Mouse (Mus musculus): ENCODE measurements at regions not wholly inside any gene's neighbourhood (a gene's known extent, or its start where the extent isn't known, plus 50 kb on each side); places are given as distances from the start of the nearest gene placed in this dataset.

GRCm38 (mm10) chr13:90521758-90522245 is 383.4 kb downstream of the Atp6ap1l start:
- WGBS, result 81% methylated on average over 4 of the region's 4 CpGs
- no peak for ATAC-seq (replicated peaks)
- H3K4me1 ChIP-seq, result no peaks in the 10 kb centered on the region
- no peaks in the 10 kb centered on the region for H3K36me3 ChIP-seq
- H3K9me3 ChIP-seq, result no peaks in the 10 kb centered on the region
- no peaks in the 10 kb centered on the region for H3K27me3 ChIP-seq
- no peak overlapping the region for H3K4me2 ChIP-seq (replicated peaks)
- no peak overlapping the region for H3K9ac ChIP-seq (replicated peaks)
- H3K4me3 ChIP-seq, result no peak overlapping the region
- H3K27ac ChIP-seq (replicated peaks), result no peak overlapping the region

- Histone ChIP-seq H3K4me2 (replicated peaks) (no peak overlapping the region), H3K36me3 (no peaks in the 10 kb centered on the region), H3K4me3 (no peak overlapping the region), H3K4me1 (peaks cover under 1% of the 10 kb centered on the region), H3K27ac (replicated peaks) (no peak overlapping the region), H3K27me3 (no peaks in the 10 kb centered on the region), H3K9me3 (no peaks in the 10 kb centered on the region), H3K9ac (replicated peaks) (no peak overlapping the region)
- ATAC-seq (replicated peaks), result no peak
- 84% methylated on average over 4 of the region's 4 CpGs for WGBS
These were observed 384.0 kb downstream of the Atp6ap1l start for GRCm38 (mm10) chr13:90520992-90521757.

GRCm38 (mm10) chr13:90515773-90516503 is 389.2 kb downstream of the Atp6ap1l start:
- no peak overlapping the region for H3K4me2 ChIP-seq (replicated peaks)
- ATAC-seq (replicated peaks), result peak; percentile 76
- H3K4me3 ChIP-seq, result no peak overlapping the region
- no peaks in the 10 kb centered on the region for H3K9me3 ChIP-seq
- no peaks in the 10 kb centered on the region for H3K36me3 ChIP-seq
- H3K27ac ChIP-seq (replicated peaks), result peak overlapping the region; percentile 66
- peaks cover 7% of the 10 kb centered on the region for H3K4me1 ChIP-seq
- no peaks in the 10 kb centered on the region for H3K27me3 ChIP-seq
- H3K9ac ChIP-seq (replicated peaks), result no peak overlapping the region
- 47% methylated on average over 3 of the region's 3 CpGs for WGBS

- no peak for ATAC-seq (replicated peaks)
- H3K9ac ChIP-seq (replicated peaks), result no peak overlapping the region
- no peak overlapping the region for H3K4me3 ChIP-seq
- H3K27ac ChIP-seq (replicated peaks), result no peak overlapping the region
- H3K4me1 ChIP-seq, result peaks cover 9% of the 10 kb centered on the region
- WGBS, result 73% methylated on average over 4 of the region's 4 CpGs
- no peaks in the 10 kb centered on the region for H3K9me3 ChIP-seq
- H3K27me3 ChIP-seq, result no peaks in the 10 kb centered on the region
- H3K4me2 ChIP-seq (replicated peaks), result no peak overlapping the region
- H3K36me3 ChIP-seq, result no peaks in the 10 kb centered on the region
These were observed 391.3 kb downstream of the Atp6ap1l start for GRCm38 (mm10) chr13:90513867-90514266.

GRCm38 (mm10) chr13:90512786-90513401 is 392.3 kb downstream of the Atp6ap1l start:
- Histone ChIP-seq H3K9ac (replicated peaks) (no peak overlapping the region), H3K4me2 (replicated peaks) (no peak overlapping the region), H3K4me1 (peaks cover 9% of the 10 kb centered on the region), H3K27ac (replicated peaks) (peak overlapping the region; percentile 50; the same call in 1 of the 2 replicates), H3K27me3 (no peaks in the 10 kb centered on the region), H3K4me3 (no peak overlapping the region), H3K36me3 (no peaks in the 10 kb centered on the region), H3K9me3 (no peaks in the 10 kb centered on the region)
- ATAC-seq (replicated peaks), result peak; percentile 49; the same call in 1 of the 2 replicates
- 29% methylated on average over 2 of the region's 2 CpGs for WGBS

- no peak overlapping the region for H3K9ac ChIP-seq (replicated peaks)
- H3K36me3 ChIP-seq, result no peaks in the 10 kb centered on the region
- 29% methylated on average over 6 of the region's 6 CpGs for WGBS
- H3K4me2 ChIP-seq (replicated peaks), result no peak overlapping the region
- H3K27ac ChIP-seq (replicated peaks), result no peak overlapping the region
- H3K4me3 ChIP-seq, result no peak overlapping the region
- H3K9me3 ChIP-seq, result no peaks in the 10 kb centered on the region
- ATAC-seq (replicated peaks), result 0 out of 2 replicates have a peak, but pooled peaks have one; percentile 20
- H3K27me3 ChIP-seq, result no peaks in the 10 kb centered on the region
- H3K4me1 ChIP-seq, result peaks cover 3% of the 10 kb centered on the region; the same call in 1 of the 2 replicates
These were observed 394.7 kb downstream of the Atp6ap1l start for GRCm38 (mm10) chr13:90510479-90510878.

GRCm38 (mm10) chr13:90503188-90503587 is 402.0 kb downstream of the Atp6ap1l start:
- 54% methylated on average over 2 of the region's 2 CpGs for WGBS
- Histone ChIP-seq H3K27me3 (no peaks in the 10 kb centered on the region), H3K9me3 (no peaks in the 10 kb centered on the region), H3K4me1 (0 out of 2 replicates have a peak, but pooled peaks cover 6% of the 10 kb centered on the region), H3K4me2 (replicated peaks) (no peak overlapping the region), H3K9ac (replicated peaks) (no peak overlapping the region), H3K4me3 (no peak overlapping the region), H3K36me3 (no peaks in the 10 kb centered on the region), H3K27ac (replicated peaks) (no peak overlapping the region)
- ATAC-seq (replicated peaks), result peak; percentile 43; the same call in 1 of the 2 replicates

GRCm38 (mm10) chr13:90502141-90502540 is 403.0 kb downstream of the Atp6ap1l start:
- ATAC-seq (replicated peaks), result no peak
- Histone ChIP-seq H3K27me3 (no peaks in the 10 kb centered on the region), H3K27ac (replicated peaks) (no peak overlapping the region)

GRCm38 (mm10) chr13:90498978-90499377 is 406.2 kb downstream of the Atp6ap1l start:
- no peak for ATAC-seq (replicated peaks)
- H3K4me2 ChIP-seq (replicated peaks), result no peak overlapping the region
- WGBS, result 83% methylated on average over 3 of the region's 3 CpGs
- H3K9ac ChIP-seq (replicated peaks), result no peak overlapping the region
- no peaks in the 10 kb centered on the region for H3K9me3 ChIP-seq
- no peak overlapping the region for H3K27ac ChIP-seq (replicated peaks)
- no peak overlapping the region for H3K4me3 ChIP-seq
- H3K27me3 ChIP-seq, result no peaks in the 10 kb centered on the region
- 0 out of 2 replicates have a peak, but pooled peaks cover 6% of the 10 kb centered on the region for H3K4me1 ChIP-seq
- H3K36me3 ChIP-seq, result no peaks in the 10 kb centered on the region

More at GRCm38 (mm10) chr13:90502141-90502540, 403.0 kb downstream of the Atp6ap1l start:
- no peaks in the 10 kb centered on the region for H3K9me3 ChIP-seq
- no peak overlapping the region for H3K4me2 ChIP-seq (replicated peaks)
- no peaks in the 10 kb centered on the region for H3K36me3 ChIP-seq
- 0 out of 2 replicates have a peak, but pooled peaks cover 6% of the 10 kb centered on the region for H3K4me1 ChIP-seq
- 88% methylated on average over 1 of the region's 1 CpGs for WGBS
- no peak overlapping the region for H3K4me3 ChIP-seq
- H3K9ac ChIP-seq (replicated peaks), result no peak overlapping the region

- WGBS, result 79% methylated on average over 2 of the region's 2 CpGs
- no peaks in the 10 kb centered on the region for H3K27me3 ChIP-seq
- ATAC-seq (replicated peaks), result no peak
These were observed 407.6 kb downstream of the Atp6ap1l start for GRCm38 (mm10) chr13:90497573-90497972.

GRCm38 (mm10) chr13:90493696-90494095 is 404.3 kb upstream of the Xrcc4 start:
- 57% methylated on average over 1 of the region's 1 CpGs for WGBS
- Histone ChIP-seq H3K4me2 (replicated peaks) (no peak overlapping the region), H3K36me3 (no peaks in the 10 kb centered on the region), H3K27ac (replicated peaks) (no peak overlapping the region), H3K9ac (replicated peaks) (no peak overlapping the region), H3K27me3 (no peaks in the 10 kb centered on the region), H3K9me3 (no peaks in the 10 kb centered on the region), H3K4me1 (peaks cover 4% of the 10 kb centered on the region; the same call in 1 of the 2 replicates), H3K4me3 (no peak overlapping the region)
- no peak for ATAC-seq (replicated peaks)

More at GRCm38 (mm10) chr13:90497573-90497972, 407.6 kb downstream of the Atp6ap1l start:
- Histone ChIP-seq H3K4me2 (replicated peaks) (no peak overlapping the region), H3K9me3 (no peaks in the 10 kb centered on the region), H3K36me3 (no peaks in the 10 kb centered on the region), H3K4me3 (no peak overlapping the region), H3K9ac (replicated peaks) (no peak overlapping the region), H3K4me1 (no peaks in the 10 kb centered on the region), H3K27ac (replicated peaks) (no peak overlapping the region)
